Mouse (Mus musculus) hindbrain, embryonic 14.5 days (tissue): ENCODE results near the gene Cd300lg. TPM values are rescaled to one million over a fixed set of nuclear protein-coding genes. Genes with fewer than 3 reads are reported as not detected.
A peak's percentile ranks its signal among the peaks of the same experiment; 100 is the strongest.

Source experiments
- ATAC-seq: fragments of 200-750 bp; cut with Nextera tagmentation; 2 replicates; pipeline ENCODE4 v1.8.0; 2017; ENCODE audit warnings: moderate number of reproducible peaks, mild to moderate bottlenecking, moderate TSS enrichment, moderate library complexity; ENCODE audit not compliant: low FRiP score
- DNase-seq: peaks from one replicate; pipeline ENCODE4 v3.0.0-alpha.2; 2015; ENCODE audit warnings: low spot score
- H3K27ac ChIP-seq: fragments of 300-500 bp; sonication (generic); 2 replicates; pipeline ENCODE4 v1.5.1; 2014; ENCODE audit warnings: mild to moderate bottlenecking, moderate library complexity
- H3K27me3 ChIP-seq: fragments of 300-500 bp; sonication (generic); 2 replicates; pipeline ENCODE4 v1.6.1; 2014; ENCODE audit warnings: mild to moderate bottlenecking, low read length, mixed read lengths; ENCODE audit not compliant: control insufficient read depth, insufficient read depth
- H3K36me3 ChIP-seq: fragments of 300-500 bp; sonication (generic); replicated peaks from 2 replicates; pipeline ENCODE4 v1.6.1; 2014; ENCODE audit not compliant: control insufficient read depth, insufficient read depth
- H3K4me1 ChIP-seq: fragments of 300-500 bp; sonication (generic); replicated peaks from 2 replicates; pipeline ENCODE4 v1.6.1; 2014; ENCODE audit warnings: antibody characterized with exemption, low read length, mixed read lengths; ENCODE audit not compliant: control insufficient read depth, insufficient read depth
- H3K4me2 ChIP-seq: fragments of 300-500 bp; sonication (generic); replicated peaks from 2 replicates; pipeline ENCODE4 v1.6.1; 2014; ENCODE audit warnings: mild to moderate bottlenecking, moderate library complexity
- H3K4me3 ChIP-seq: fragments of 300-500 bp; sonication (generic); replicated peaks from 2 replicates; pipeline ENCODE4 v1.5.1; 2014; ENCODE audit warnings: mild to moderate bottlenecking, low read length
- H3K9ac ChIP-seq: fragments of 300-500 bp; sonication (generic); 2 replicates; pipeline ENCODE4 v1.6.1; 2014
- H3K9me3 ChIP-seq: fragments of 300-500 bp; sonication (generic); 2 replicates; pipeline ENCODE4 v1.6.1; 2016; ENCODE audit warnings: low read length; ENCODE audit not compliant: control insufficient read depth
- WGBS: fragments of 180-500 bp; shearing (Covaris S2); extraction: QIAGEN DNeasy Blood & Tissue Kit; methylation state at CpG from one replicate; pipeline ENCODE4 v1.1.7; 2014; 5-methylcytosine and 5-hydroxymethylcytosine counted together
- polyA plus RNA-seq: library from polyadenylated mRNA; unstranded; fragments of >200 nt; fragmentation: Nextera tagmentation; extraction: Ambion mirVana; gene quantifications from 2 replicates; pipeline ENCODE4 v1.2.1, GENCODE M21; 2014

Gene Cd300lg
- polyA plus RNA-seq, 1 experiment from 2014 or later = 0.27 TPM

- no peaks in the 10 kb centered on the region for H3K27me3 ChIP-seq
- H3K4me3 ChIP-seq = no peak overlapping the region
- H3K9ac ChIP-seq = no peak overlapping the region
- H3K4me1 ChIP-seq = peaks cover 32% of the 10 kb centered on the region
- DNase-seq (no peak), ATAC-seq (no peak)
- H3K36me3 ChIP-seq = peaks cover 16% of the 10 kb centered on the region
- no peak overlapping the region for H3K27ac ChIP-seq
- H3K4me2 ChIP-seq = no peak overlapping the region
- no peaks in the 10 kb centered on the region for H3K9me3 ChIP-seq
- WGBS = 71% methylated on average over 13 of the region's 13 CpGs
Measured at GRCm38 (mm10) chr11:102023406-102023805, 17.9 kb upstream of the Cd300lg start.

DNA sequence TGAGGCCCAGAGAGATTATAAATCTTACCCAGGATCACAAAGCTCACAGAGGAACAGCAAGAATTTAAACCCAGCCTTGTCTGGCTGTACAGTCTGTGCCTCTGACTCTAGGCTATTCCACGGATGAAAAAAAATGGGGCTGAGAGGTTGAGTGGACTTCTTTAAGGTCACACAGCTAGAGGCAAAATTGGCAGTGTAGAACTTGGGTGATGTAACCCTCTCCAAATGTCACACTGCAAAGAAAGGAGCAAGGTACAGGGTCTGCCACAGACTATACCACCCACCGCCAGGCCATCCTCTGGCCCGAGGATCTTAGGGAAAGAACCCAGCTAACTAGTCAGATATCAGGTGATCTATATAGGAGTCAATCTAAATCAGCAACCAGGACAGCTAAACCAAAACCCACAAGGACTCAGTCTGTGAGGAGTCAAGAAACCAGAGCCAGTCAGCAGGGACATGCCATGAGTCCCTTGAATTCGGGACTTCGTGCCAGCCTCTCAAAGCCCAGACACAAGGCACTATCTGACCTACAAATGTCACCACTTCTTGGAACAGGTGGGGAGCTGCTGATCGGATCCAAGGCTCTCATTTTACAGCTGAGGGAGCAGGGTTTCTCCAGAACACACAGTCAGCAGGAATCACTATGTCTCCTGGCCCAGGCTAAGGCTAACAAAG lies 17.1 kb upstream of the Cd300lg start:
- Histone ChIP-seq H3K9ac (no peak overlapping the region), H3K4me2 (peak overlapping the region; percentile 75; the same call in 1 of the 2 replicates)
- WGBS = 84% methylated on average over 6 of the region's 6 CpGs

GRCm38 (mm10) chr11:102024875-102025274 lies 16.4 kb upstream of the Cd300lg start:
- Histone ChIP-seq H3K9me3 (no peaks in the 10 kb centered on the region), H3K9ac (peak overlapping the region; percentile 17; the same call in 1 of the 2 replicates), H3K36me3 (peaks cover 14% of the 10 kb centered on the region), H3K27me3 (no peaks in the 10 kb centered on the region), H3K4me1 (peaks cover 32% of the 10 kb centered on the region), H3K27ac (no peak overlapping the region), H3K4me3 (no peak overlapping the region), H3K4me2 (peak overlapping the region; percentile 75)
- no peak for ATAC-seq
- no peak for DNase-seq
- 86% methylated on average over 4 of the region's 4 CpGs for WGBS

More for the DNA sequence above, 17.1 kb upstream of the Cd300lg start:
- Histone ChIP-seq H3K27me3 (no peaks in the 10 kb centered on the region), H3K9me3 (no peaks in the 10 kb centered on the region), H3K27ac (no peak overlapping the region), H3K4me1 (peaks cover 32% of the 10 kb centered on the region), H3K4me3 (no peak overlapping the region), H3K36me3 (peaks cover 14% of the 10 kb centered on the region)
- ATAC-seq (no peak), DNase-seq (no peak)

- Histone ChIP-seq H3K9me3 (no peaks in the 10 kb centered on the region), H3K36me3 (peaks cover 14% of the 10 kb centered on the region), H3K27me3 (no peaks in the 10 kb centered on the region), H3K4me2 (peak overlapping the region; percentile 75), H3K4me3 (peak overlapping the region; percentile 79; the same call in 1 of the 2 replicates), H3K27ac (no peak overlapping the region), H3K9ac (peak overlapping the region; percentile 17; the same call in 1 of the 2 replicates), H3K4me1 (peaks cover 32% of the 10 kb centered on the region)
- DNase-seq (no peak), ATAC-seq (no peak)
- 34% methylated on average over 7 of the region's 7 CpGs for WGBS
Measured at GRCm38 (mm10) chr11:102025354-102025753, 16.0 kb upstream of the Cd300lg start.

- DNase-seq (no peak), ATAC-seq (no peak; the same call in 1 of the 2 replicates)
- peak overlapping the region; percentile 75 for H3K4me2 ChIP-seq
- H3K4me1 ChIP-seq = peaks cover 32% of the 10 kb centered on the region
- peak overlapping the region; percentile 79 for H3K4me3 ChIP-seq
- WGBS = 3% methylated on average over 22 of the region's 23 CpGs
- no peaks in the 10 kb centered on the region for H3K27me3 ChIP-seq
- H3K9ac ChIP-seq = peak overlapping the region; percentile 85
- no peaks in the 10 kb centered on the region for H3K9me3 ChIP-seq
- peaks cover 14% of the 10 kb centered on the region for H3K36me3 ChIP-seq
- peak overlapping the region; percentile 85 for H3K27ac ChIP-seq
Measured at GRCm38 (mm10) chr11:102025991-102026660, 15.2 kb upstream of the Cd300lg start.

GRCm38 (mm10) chr11:102026694-102027360 lies 14.5 kb upstream of the Cd300lg start:
- 2% methylated on average over 45 of the region's 73 CpGs for WGBS
- Histone ChIP-seq H3K27ac (peak overlapping the region; percentile 85), H3K27me3 (no peaks in the 10 kb centered on the region), H3K4me2 (peak overlapping the region; percentile 75), H3K4me3 (peak overlapping the region; percentile 79), H3K9ac (peak overlapping the region; percentile 85), H3K9me3 (no peaks in the 10 kb centered on the region), H3K36me3 (peaks cover 9% of the 10 kb centered on the region), H3K4me1 (peaks cover 32% of the 10 kb centered on the region)
- ATAC-seq (peak; percentile 92), DNase-seq (peak; percentile 82)

GRCm38 (mm10) chr11:102027361-102028017 lies 13.8 kb upstream of the Cd300lg start:
- Histone ChIP-seq H3K4me1 (peaks cover 32% of the 10 kb centered on the region), H3K27ac (peak overlapping the region; percentile 85), H3K4me2 (peak overlapping the region; percentile 75), H3K9me3 (no peaks in the 10 kb centered on the region), H3K36me3 (peaks cover 6% of the 10 kb centered on the region), H3K27me3 (no peaks in the 10 kb centered on the region), H3K4me3 (peak overlapping the region; percentile 79), H3K9ac (peak overlapping the region; percentile 85)
- ATAC-seq = 0 out of 2 replicates have a peak, but pooled peaks have one; percentile 7
- WGBS = 5% methylated on average over 12 of the region's 12 CpGs
- DNase-seq = peak; percentile 42

DNA sequence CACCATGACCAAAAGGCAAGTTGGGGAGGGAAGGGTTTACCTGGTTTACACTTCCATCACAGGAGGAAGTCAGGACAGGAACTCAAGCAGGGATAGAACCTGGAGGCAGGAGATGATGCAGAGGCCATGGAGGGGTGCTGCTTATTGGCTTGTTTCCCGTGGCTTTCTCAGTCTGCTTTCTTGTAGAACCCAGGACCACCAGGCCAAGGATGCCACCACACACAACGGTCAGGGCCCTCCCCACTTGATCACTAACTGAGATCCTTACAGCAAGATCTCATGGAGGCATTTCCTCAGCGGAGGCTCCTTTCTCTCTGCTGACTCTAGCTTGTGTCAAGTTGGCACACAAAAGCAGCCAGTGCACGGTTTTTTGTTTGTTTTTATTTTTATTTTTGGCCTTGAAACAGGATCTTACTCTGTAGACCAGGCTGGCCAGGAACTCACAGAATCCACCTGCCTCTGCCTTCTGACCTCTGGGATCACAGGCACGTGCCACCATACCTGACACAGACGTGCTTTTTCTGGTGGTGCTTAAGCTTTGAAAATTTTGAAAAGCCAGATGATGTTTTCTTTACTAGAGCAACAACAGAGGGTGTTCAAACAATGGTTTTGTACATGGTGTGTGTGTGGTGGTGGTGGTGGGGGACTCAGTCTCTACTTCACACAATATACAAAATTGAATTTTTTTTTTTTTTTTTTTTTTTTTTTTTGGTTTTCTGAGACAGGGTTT lies 13.1 kb upstream of the Cd300lg start, which contains the start of gene Mpp3:
Mpp3 (minus strand) TSS at position 375 of the 730 bp plus-strand sequence.
- Histone ChIP-seq H3K27ac (peak within 1 kb of the TSS; percentile 85), H3K4me2 (peak within 1 kb of the TSS; percentile 75), H3K36me3 (peaks cover 1% of the 10 kb centered on the region), H3K9me3 (no peaks in the 10 kb centered on the region), H3K4me3 (peak within 1 kb of the TSS; percentile 79), H3K4me1 (peaks cover 32% of the 10 kb centered on the region), H3K9ac (peak within 1 kb of the TSS; percentile 85), H3K27me3 (no peaks in the 10 kb centered on the region)
- 64% methylated on average over 6 of the region's 6 CpGs for WGBS
- DNase-seq (no peak), ATAC-seq (no peak)
